Mouse (Mus musculus): ENCODE results near the gene Sema4g.

- TF ChIP-seq CTCF (IDR thresholded peaks at IDR 0.05; ENCODE audit: control insufficient read depth, insufficient read depth, low read length) (no peak), POLR2A (IDR thresholded peaks at IDR 0.05; ENCODE audit: borderline replicate concordance, control insufficient read depth, low read depth, low read length) (no peak)
Observed at GRCm38 (mm10) chr19:44959633-44960032, 29.3 kb upstream of the Sema4g start.
